Mouse (Mus musculus) cerebellum, adult 2 months (tissue): ENCODE measurements around the gene Nme2.

ENCODE experiments used
- CTCF ChIP-seq: fragments of 200-500 bp; IDR thresholded peaks from 2 replicates; pipeline ENCODE4 v1.5.1; 2011; ENCODE audit warnings: low read depth, mild to moderate bottlenecking, control low read depth, low read length, moderate library complexity, borderline replicate concordance; ENCODE audit not compliant: insufficient read depth
- POLR2A ChIP-seq: fragments of 200-500 bp; IDR thresholded peaks from 2 replicates; pipeline ENCODE4 v1.6.1; 2011; ENCODE audit warnings: low read length, control low read depth, borderline replicate concordance; ENCODE audit not compliant: insufficient read depth

- TF ChIP-seq POLR2A (no peak), CTCF (no peak)
Measured at GRCm38 (mm10) chr11:93986298-93986697, 30.2 kb upstream of the Nme2 start.
